Mouse (Mus musculus): ENCODE results near the gene Zbtb20.

Gene Zbtb20

DNA sequence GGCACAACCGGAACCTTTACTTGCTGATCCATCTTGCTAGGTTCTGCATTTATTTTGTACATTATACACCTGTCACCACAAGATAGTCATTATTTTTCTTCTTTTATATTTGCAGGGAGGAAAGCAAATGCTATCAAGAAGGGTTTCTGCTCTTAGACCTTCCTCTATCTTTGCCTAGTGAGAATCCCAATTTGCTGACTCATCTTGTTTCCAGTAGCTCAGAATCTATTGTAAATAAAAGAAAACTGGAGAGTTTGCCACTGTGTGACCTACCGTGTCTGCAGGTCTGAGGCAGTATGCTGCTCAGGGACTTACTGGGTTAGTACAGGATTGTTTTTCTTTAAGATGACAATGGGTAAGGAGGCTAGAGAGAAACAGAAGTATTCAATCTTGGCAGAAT is 812.3 kb downstream of the Zbtb20 start:
- DNase-seq (ENCODE audit: low read depth in 1 of 2, low spot score in 2 of 2), result no peak

DNA sequence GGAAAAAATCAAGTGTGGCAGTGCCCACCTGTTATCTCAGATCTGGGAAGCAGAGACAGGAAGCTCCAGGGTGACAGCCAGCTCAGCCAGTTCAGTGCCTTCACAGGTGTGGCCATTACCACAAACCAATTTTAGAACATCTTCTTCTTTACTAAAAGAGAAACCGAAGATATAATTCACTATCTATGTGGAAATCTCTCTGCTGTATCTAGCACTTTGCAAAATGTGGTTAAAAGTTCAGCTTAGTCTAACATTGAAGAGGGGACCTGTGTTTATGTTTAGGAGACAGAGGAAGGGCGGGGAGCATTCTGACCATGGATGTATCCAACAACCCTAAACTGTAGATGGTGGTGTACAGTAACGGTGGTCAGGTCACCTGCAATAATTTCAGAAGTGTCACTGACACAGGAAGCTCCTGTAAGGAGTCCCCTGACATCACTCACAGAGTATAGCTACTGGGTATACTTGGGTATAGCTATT is 814.6 kb downstream of the Zbtb20 start:
- no peak for DNase-seq (ENCODE audit: low read depth in 1 of 2, low spot score in 2 of 2)

DNA sequence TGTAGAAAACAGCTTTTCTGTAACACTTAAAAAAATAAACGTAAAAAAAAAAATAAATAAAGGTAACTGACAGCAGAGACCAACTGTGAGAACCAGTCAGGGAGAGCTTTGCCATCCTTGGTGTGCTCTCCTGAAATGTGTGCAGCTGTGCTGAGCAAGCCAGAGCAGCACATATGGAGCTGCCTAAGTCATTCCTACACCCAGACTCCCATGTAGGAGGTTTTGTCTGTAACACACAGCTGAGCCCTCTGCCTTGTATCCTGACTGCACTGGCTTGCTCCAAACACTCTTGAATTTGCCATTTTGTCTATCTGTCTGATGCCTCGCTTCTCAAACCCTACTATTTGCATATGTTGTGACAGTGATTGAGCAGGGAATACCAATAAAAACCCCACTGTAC is 815.2 kb downstream of the Zbtb20 start:
- DNase-seq (ENCODE audit: low read depth in 1 of 2, low spot score in 2 of 2), result no peak

DNA sequence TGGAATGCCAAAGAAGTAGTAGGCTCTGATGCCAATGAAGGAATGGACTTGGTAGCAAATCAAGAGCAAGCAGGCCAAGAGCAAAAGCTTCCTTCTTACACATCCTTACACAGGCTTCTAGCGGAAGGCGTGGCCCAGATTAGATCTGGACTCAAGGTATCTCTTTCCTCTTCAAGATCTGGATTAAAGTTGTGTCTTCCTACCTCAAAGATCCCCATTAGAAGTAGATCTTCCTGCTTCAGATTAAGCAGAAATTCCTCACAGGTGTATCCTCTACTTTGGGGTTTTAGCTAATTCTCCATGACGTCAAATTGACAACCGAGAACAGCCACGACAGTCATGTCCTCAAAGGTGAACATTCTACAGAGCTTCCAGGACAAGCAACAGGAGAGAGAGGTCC is 816.1 kb downstream of the Zbtb20 start:
- no peak for DNase-seq (ENCODE audit: low read depth in 1 of 2, low spot score in 2 of 2)

Data from monocyte, adult 2 months (primary cell).